Mouse (Mus musculus): ENCODE data around the gene Mroh2b.
A peak's percentile ranks its signal among the peaks of the same experiment; 100 is the strongest.

The Mroh2b gene

DNA sequence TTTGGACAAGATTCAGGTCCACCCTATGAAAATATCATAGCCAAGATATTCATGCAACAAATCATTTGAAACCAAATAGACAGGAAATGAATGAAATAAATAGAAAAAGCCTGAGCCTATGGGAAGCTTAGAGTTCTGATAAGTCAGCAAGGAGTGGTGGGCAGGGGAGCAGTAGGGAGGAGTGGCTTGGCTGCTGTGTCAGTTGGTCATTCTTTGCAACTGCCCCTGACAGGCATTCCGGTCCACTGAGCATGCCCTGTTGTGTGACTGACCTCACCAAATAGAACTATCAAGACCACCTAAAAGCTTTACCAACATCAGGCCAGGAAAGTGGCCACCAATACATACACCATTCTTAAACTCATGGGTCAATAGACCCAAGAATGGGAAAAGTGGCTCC lies at the start of gene Mroh2b:
Gene Mroh2b (plus strand): TSS at position 301 of the 400 bp plus-strand sequence.
- DNase-seq = no peak

DNA sequence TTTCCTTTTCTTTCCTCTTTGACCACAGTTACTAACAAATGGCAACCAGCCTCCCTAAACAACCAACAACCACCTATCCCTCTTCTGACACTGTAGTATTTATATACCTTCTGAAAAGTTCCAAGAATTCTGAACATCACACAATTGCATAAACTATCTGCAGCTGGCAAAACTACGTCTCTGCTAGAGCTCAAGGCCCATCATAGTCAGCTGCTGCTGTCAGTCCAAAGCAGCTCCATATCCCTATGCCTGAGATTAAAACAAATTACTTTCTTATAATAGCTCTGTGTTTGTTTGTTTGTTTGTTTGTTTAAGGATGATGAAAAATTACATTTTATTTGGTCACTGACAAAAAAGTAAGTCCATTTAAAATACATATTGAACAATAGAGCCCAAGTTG lies 48.5 kb upstream of the Mroh2b start:
- no peak for DNase-seq

DNA sequence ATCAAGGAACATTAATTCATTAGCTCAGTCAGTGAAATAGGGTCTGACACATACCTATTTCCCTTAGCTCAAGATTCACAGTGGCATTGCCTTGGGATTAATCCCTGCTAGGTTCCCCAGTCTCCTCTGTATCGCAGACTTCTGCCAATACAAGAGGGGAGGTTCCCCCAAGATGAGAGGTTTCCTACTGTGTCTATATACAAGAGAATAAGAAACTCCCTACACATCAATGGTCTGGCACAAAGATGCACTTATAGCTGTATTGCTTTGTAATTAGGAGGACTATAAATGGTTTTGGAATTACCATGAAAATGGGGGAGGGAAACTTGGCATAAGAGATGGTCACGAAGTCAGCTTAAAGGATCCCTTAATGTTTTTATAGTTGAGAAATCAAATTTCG lies 3.6 kb upstream of the Mroh2b start:
- DNase-seq = no peak

DNA sequence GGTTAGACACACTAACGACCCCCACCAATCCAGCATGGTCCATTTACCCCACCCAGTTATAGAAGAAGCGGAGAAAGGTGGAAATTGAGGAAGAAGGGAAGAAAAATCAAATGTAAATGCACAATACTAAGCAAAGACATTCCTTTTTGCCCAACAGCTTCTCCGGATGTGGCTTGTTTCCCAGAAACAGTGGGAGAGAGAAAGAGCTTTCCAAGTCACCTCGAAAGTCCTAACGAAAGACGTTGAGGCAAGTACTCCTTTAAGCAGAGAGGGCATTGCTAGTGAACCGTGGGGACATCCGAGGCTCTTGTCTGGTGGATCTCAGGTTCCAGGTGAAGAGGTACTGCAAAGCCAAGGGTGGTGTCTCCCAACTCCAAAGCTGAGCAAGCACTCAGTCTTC lies 36.2 kb downstream of the Mroh2b start:
- DNase-seq = no peak

DNA sequence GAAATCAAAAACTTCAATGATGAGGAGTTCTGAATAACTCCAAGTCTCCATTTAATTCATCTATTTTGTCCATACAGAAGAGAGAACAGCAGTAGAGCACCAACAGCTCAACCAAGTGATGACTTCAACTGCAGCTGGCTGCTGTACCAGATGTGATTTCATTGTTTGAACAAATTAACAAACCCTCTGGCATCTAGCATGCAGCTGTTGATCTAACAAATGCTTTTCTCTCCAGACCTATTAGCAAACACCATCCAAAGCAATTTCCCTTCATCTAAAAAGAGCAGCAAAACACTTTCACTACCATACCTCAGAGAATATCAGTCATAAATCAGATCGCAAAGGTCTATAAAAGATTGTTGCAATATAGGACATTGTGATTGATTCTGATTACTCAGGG lies 74.8 kb downstream of the Mroh2b start:
- DNase-seq = no peak

DNA sequence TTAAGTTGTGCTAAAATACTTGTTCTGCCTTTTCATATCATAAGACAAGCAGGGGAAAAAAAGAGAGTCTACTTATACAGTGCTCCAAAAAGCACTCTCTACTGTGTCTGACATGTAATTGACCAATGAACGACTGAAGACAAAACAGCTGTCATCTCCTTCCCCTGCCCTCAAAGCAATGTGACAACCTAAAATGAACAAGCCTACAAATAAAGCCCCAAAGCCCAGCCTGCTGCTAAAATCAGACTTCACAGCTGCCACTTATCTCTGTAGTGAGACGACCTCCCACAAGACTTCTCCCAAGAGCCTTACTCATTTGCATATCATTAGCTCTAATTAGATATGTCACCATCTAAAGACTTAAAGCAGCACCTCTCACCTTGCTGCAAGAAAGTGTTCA lies 104.4 kb downstream of the Mroh2b start:
- DNase-seq = no peak

DNA sequence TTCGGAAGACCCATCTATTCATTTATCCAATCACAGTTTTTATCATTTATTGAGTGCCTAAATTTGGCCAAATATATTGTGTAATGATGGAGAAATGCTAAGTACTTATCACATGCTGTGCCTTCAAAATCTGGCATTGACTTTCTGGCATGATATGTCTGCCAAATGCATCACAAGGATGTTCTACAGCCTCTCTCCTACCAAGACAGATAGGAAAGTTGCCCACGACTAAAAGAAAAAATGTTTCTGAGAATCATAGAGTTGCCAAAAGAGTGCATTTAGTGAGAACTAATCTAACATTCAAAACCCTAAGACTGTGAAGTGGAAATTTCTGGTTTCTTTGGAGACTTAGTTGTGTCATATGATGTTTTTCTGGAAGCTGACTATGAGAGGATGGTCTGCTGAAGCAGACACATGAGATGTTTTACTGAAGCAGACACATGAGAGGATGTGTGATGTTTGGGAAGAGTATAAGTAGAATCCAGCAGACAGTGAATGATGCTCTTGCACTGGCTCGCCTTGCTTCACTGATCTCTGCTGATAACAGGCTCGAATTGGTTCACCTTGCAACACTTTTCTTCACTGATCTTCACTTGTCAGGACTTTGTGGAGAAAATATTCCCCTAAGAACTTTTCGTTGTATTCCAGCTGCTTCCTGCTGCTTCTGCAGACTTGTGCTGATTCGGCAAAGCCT lies 105.1 kb downstream of the Mroh2b start:
- no peak for DNase-seq

DNA sequence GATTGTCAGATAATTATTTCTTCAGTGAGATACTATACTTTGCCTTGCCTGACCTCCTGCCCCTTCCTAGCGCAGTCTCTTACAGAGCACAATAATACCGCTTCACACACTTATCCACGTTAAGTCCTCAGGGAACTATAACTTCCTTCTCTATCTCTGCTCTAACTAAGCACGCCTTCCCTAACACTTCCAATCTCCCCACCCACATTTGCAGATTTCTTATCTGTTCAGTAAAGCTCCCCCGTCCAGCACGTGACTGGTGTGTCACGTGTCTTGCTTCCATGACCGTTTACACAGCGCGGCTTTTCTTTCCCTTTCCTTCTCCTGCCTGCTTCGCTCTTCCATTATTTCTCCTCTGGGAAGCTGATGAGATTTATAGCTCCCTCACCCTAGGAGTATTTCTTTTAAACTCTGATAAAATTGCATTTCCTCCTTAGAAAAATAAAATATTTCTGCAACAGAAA lies 111.1 kb downstream of the Mroh2b start:
- DNase-seq = peak; percentile 14

All from kidney, adult 18-20 months (tissue).